Comparison of ENCODE assay signal across 20 mouse cellular contexts in the genomic region with DNA sequence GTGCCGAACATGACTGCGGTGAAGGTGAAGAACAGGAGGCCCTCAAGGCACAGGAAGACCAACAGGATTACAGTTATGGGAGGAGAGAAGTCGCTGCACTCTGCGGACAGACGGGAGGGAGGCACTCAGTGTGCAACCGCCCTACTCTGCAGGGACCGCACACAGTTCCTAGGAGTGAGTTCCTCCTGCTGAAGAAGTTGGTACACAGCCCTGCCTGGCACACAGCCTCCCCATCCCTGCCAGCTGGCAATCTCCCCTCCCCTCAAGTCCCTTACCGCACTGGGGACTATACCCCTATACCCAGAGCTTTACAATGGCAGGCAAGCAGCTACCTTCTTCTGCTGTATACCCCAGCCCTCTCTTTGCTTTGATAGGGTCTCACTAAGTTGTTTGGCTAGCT. TPM values are rescaled to one million over a fixed set of nuclear protein-coding genes. Genes with fewer than 3 reads are reported as not detected.
DNase-seq lines count a peak whose midpoint lies in the region; ATAC-seq lines count a peak whose summit lies in the region.
"Had no signal": no experiment of that assay in that cellular context is flagged by ENCODE, and none has a peak within 500 bp of the region (broad histone marks: within the 10 kb centered on the region; RNA-seq: fewer than 3 reads in every experiment).

No protein-coding gene starts in this region.

- H3K27ac ChIP-seq in forebrain, embryonic 14.5 days (ENCODE audit: low read depth, low read length) = no peak overlapping the region
- H3K27ac ChIP-seq in forebrain, embryonic 11.5 days (ENCODE audit: low read depth, low read length) = no peak overlapping the region
- H3K27ac ChIP-seq: embryonic facial prominence, embryonic 10.5 days; heart, embryonic 13.5 days; limb, embryonic 10.5 days; midbrain, embryonic 12.5 days; neural tube, embryonic 15.5 days had no signal

- no peak overlapping the region for H3K4me2 ChIP-seq in forebrain, embryonic 14.5 days (ENCODE audit: low read length)
- no peak overlapping the region for H3K4me2 ChIP-seq in forebrain, embryonic 11.5 days (ENCODE audit: low read depth, low read length, severe bottlenecking)
- H3K4me2 ChIP-seq: heart, embryonic 13.5 days; liver, embryonic 11.5 days; midbrain, embryonic 12.5 days; neural tube, embryonic 15.5 days had no signal

- H3K4me1 ChIP-seq in forebrain, embryonic 14.5 days (ENCODE audit: control insufficient read depth, insufficient read depth, low read length) = no peaks in the 10 kb centered on the region
- H3K4me1 ChIP-seq in forebrain, embryonic 11.5 days (replicated peaks; ENCODE audit: control insufficient read depth, insufficient read depth, low read length) = no peaks in the 10 kb centered on the region
- H3K4me1 ChIP-seq: heart, embryonic 13.5 days; limb, embryonic 10.5 days; midbrain, embryonic 12.5 days had no signal

- H3K4me3 ChIP-seq in forebrain, embryonic 14.5 days (ENCODE audit: low read depth, low read length) = no peak overlapping the region
- H3K4me3 ChIP-seq in forebrain, embryonic 11.5 days (ENCODE audit: low read depth, low read length) = no peak overlapping the region
- H3K4me3 ChIP-seq: embryonic facial prominence, embryonic 10.5 days; heart, embryonic 13.5 days; limb, embryonic 10.5 days; midbrain, embryonic 12.5 days; myocyte; neural tube, embryonic 15.5 days had no signal

- no peaks in the 10 kb centered on the region for H3K27me3 ChIP-seq in forebrain, embryonic 14.5 days (replicated peaks; ENCODE audit: control insufficient read depth, insufficient read depth, low read length)
- no peaks in the 10 kb centered on the region for H3K27me3 ChIP-seq in forebrain, embryonic 11.5 days (ENCODE audit: control insufficient read depth, insufficient read depth, low read length)
- H3K27me3 ChIP-seq: heart, embryonic 13.5 days; midbrain, embryonic 12.5 days; neural tube, embryonic 15.5 days had no signal

- peak; percentile 48; the same call in 1 of the 2 replicates for ATAC-seq in forebrain, embryonic 14.5 days
- no peak for ATAC-seq in forebrain, embryonic 11.5 days (replicated peaks; ENCODE audit: low FRiP score)

- whole genome bisulfite sequencing in forebrain, embryonic 14.5 days = 84% methylated on average over 8 of the region's 8 CpGs
- WGBS in forebrain, embryonic 11.5 days = 94% methylated on average over 8 of the region's 8 CpGs

- peaks cover 71% of the 10 kb centered on the region for H3K36me3 ChIP-seq in forebrain, embryonic 14.5 days (ENCODE audit: control insufficient read depth, insufficient read depth, low read length)
- H3K36me3 ChIP-seq in forebrain, embryonic 11.5 days (ENCODE audit: control insufficient read depth, insufficient read depth, low read length) = peaks cover 6% of the 10 kb centered on the region; the same call in 1 of the 2 replicates

- H3K9me3 ChIP-seq in forebrain, embryonic 14.5 days (replicated peaks; ENCODE audit: control insufficient read depth, low read length) = no peaks in the 10 kb centered on the region
- H3K9me3 ChIP-seq in forebrain, embryonic 11.5 days (ENCODE audit: control insufficient read depth, low read length) = no peaks in the 10 kb centered on the region
- H3K9me3 ChIP-seq: embryonic facial prominence, embryonic 10.5 days; G1E; heart, embryonic 13.5 days; limb, embryonic 10.5 days; midbrain, embryonic 12.5 days; neural tube, embryonic 15.5 days had no signal

- peak; percentile 51 for DNase-seq in forebrain, embryonic 14.5 days (ENCODE audit: low spot score)
- DNase-seq in forebrain, embryonic 11.5 days (ENCODE audit: low spot score) = no peak
- DNase-seq in left cerebral cortex, postnatal 4 days = peak; percentile 80
- no peak for DNase-seq in left cerebral cortex, postnatal 10 days (ENCODE audit: extremely low spot score in 1 of 2, low spot score in 2 of 2)
- peak; percentile 63 for DNase-seq in cerebellum, adult 9-11 months
- peak; percentile 45 to 58 for DNase-seq in cerebellum, postnatal 4 days (ENCODE audit: low spot score in 2 of 2)
- no peak for DNase-seq in frontal cortex, postnatal 25 days (ENCODE audit: low spot score in 2 of 2)
- DNase-seq: heart, postnatal 36 days; kidney, postnatal 4 days; lung, adult 2 months; lung, postnatal 4 days; thymus, postnatal 36 days had no signal

- intact Hi-C loops in left cerebral cortex, postnatal 4 days (cut with DNase I) = no loop called here
- intact Hi-C loops in left cerebral cortex, postnatal 10 days (cut with DNase I) = no loop called here

- no peak overlapping the region for H3K9ac ChIP-seq in forebrain, embryonic 14.5 days (ENCODE audit: low read length)
- H3K9ac ChIP-seq in forebrain, embryonic 11.5 days (ENCODE audit: low read length) = no peak overlapping the region
- H3K9ac ChIP-seq: heart, embryonic 13.5 days; midbrain, embryonic 12.5 days; neural tube, embryonic 15.5 days had no signal

RNA-seq across cellular contexts. Expression of gene Zdhhc7, which starts 18.0 kb away (rescaled TPM):
- polyA plus RNA-seq in forebrain, embryonic 14.5 days (2014; fragmentation: Nextera tagmentation; extraction: Ambion mirVana) = 19.5 and 21.8 TPM in 2 replicates
- polyA plus RNA-seq in forebrain, embryonic 11.5 days (2014; fragmentation: Nextera tagmentation; extraction: Ambion mirVana) = 29.4 and 29.9 TPM in 2 replicates
- total RNA-seq in left cerebral cortex, postnatal 4 days (2021) = 10 to 100 TPM; 27.7 TPM
- 10 to 100 TPM; 32.4 to 36.1 TPM for total RNA-seq in left cerebral cortex, postnatal 10 days (2021)

RNA-seq across cellular contexts. Expression of gene 6430548M08Rik, which starts 30.7 kb away (rescaled TPM):
- polyA plus RNA-seq in forebrain, embryonic 14.5 days (2014; fragmentation: Nextera tagmentation; extraction: Ambion mirVana) = 20.4 and 30.1 TPM in 2 replicates
- 9.9 and 10.0 TPM in 2 replicates for polyA plus RNA-seq in forebrain, embryonic 11.5 days (2014; fragmentation: Nextera tagmentation; extraction: Ambion mirVana)
- 10 to 100 TPM; 74.9 to 76.5 TPM for total RNA-seq in left cerebral cortex, postnatal 4 days (2021)
- 100 to 1,000 TPM; 105 TPM for total RNA-seq in left cerebral cortex, postnatal 10 days (2021)

Comparison
In these comparisons a context has a peak if more than half of its experiments do, and no peak if none do; other contexts are left out.
1. DNase-seq: peak in forebrain, embryonic 14.5 days (single experiment), left cerebral cortex, postnatal 4 days (single experiment), cerebellum, adult 9-11 months (single experiment) and cerebellum, postnatal 4 days (2 of 2); none in forebrain, embryonic 11.5 days (single experiment), left cerebral cortex, postnatal 10 days (0 of 2) and frontal cortex, postnatal 25 days (0 of 2).